Mouse (Mus musculus) cerebellum, adult 2 months (tissue): ENCODE measurements around the gene Ptges3.

ENCODE experiments used
- CTCF ChIP-seq: fragments of 200-500 bp; IDR thresholded peaks from 2 replicates; pipeline ENCODE4 v1.5.1; 2011; ENCODE audit warnings: low read depth, mild to moderate bottlenecking, control low read depth, low read length, moderate library complexity, borderline replicate concordance; ENCODE audit not compliant: insufficient read depth
- POLR2A ChIP-seq: fragments of 200-500 bp; IDR thresholded peaks from 2 replicates; pipeline ENCODE4 v1.6.1; 2011; ENCODE audit warnings: low read length, control low read depth, borderline replicate concordance; ENCODE audit not compliant: insufficient read depth

DNA sequence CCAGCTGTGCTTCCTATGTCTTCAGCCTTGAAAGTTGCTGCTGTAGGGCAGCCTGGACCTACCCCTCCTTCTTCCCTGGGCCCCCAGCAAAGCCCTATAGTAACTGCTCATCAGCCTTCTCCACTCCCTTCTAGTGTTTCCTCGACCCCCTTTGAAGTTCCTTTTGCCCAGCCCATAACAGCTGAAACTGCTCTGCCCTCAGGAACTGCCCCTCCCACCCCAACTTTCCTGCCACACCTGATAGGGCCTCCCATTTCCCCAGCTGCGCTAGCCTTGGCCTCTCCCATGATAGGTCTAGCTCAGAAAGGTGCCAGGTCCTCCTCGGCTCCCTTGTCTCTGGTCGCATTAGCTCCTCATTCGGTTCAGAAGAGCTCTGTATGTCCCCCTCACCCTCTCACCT is 19.6 kb upstream of the Ptges3 start:
- TF ChIP-seq CTCF (no peak), POLR2A (no peak)
